Mouse (Mus musculus) liver, adult 2 months (tissue): Measurements from ENCODE around the gene Morn3.

Experiments used
- CTCF ChIP-seq: fragments of 200-500 bp; IDR thresholded peaks from 2 replicates; pipeline ENCODE4 v1.5.1; 2011; ENCODE audit warnings: low read depth, low read length, control low read depth
- POLR2A ChIP-seq: fragments of 200-500 bp; IDR thresholded peaks from 2 replicates; pipeline ENCODE4 v1.6.1; 2011; ENCODE audit warnings: low read length, control low read depth; ENCODE audit not compliant: insufficient read depth; ENCODE audit errors: extremely low read depth

DNA sequence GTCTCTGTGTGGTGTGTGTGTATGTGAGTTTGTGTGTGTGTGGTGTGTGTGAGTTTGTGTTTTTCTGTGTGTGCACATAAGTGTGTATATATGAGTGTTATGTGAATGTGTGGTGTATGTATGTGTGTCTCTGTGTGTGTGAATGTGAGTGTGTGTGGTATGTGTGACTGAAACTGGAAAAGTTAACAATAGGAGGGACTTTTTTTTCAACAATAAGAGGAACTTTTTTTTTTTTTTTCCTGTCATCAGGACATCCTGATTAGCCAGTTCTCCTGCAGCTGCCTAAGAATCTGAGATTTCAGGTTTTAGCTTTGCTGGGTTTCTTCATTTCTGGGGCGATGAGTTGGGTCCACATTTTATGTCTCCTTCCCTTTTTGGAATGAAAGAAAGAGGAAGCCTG lies 32.8 kb upstream of the Morn3 start:
- TF ChIP-seq CTCF (no peak), POLR2A (no peak)
